ENCODE assay signal across 21 mouse cellular contexts in genomic region chr11:82928897-82929632, GRCm38 (mm10). TPM values are rescaled to one million over a fixed set of nuclear protein-coding genes. Genes with fewer than 3 reads are reported as not detected.
DNase-seq lines count a peak whose midpoint lies in the region; ATAC-seq and TF ChIP-seq lines count a peak whose summit lies in the region.
"Had no signal": no experiment of that assay in that cellular context is flagged by ENCODE, and none has a peak within 500 bp of the region (broad histone marks: within the 10 kb centered on the region; RNA-seq: fewer than 3 reads in every experiment).

No protein-coding gene starts in this region.

- TF ChIP-seq EP300 in heart, postnatal 0 days (IDR thresholded peaks at IDR 0.05; ENCODE audit: low read depth): no peak

- 0 out of 2 replicates have a peak, but pooled peaks have one; percentile 24 for ATAC-seq in heart, postnatal 0 days (ENCODE audit: insufficient read depth, low read depth)
- no peak for ATAC-seq in forebrain, postnatal 0 days
- ATAC-seq: CD4-positive, CD25-positive, alpha-beta regulatory T cell, adult 4 months; intestine, embryonic 16.5 days had no signal

- no peak for TF ChIP-seq CTCF in heart, postnatal 0 days (IDR thresholded peaks at IDR 0.05; ENCODE audit: low read depth)
- TF ChIP-seq CTCF in forebrain, postnatal 0 days (IDR thresholded peaks at IDR 0.05; ENCODE audit: low read depth): no peak

- no peak overlapping the region for H3K27ac ChIP-seq in heart, postnatal 0 days (ENCODE audit: low read depth)
- H3K27ac ChIP-seq in forebrain, postnatal 0 days (ENCODE audit: low read depth, low read length): no peak overlapping the region
- H3K27ac ChIP-seq: forebrain, embryonic 12.5 days; heart, embryonic 15.5 days; hindbrain, embryonic 15.5 days; liver, embryonic 15.5 days; neural tube, embryonic 15.5 days; stomach, embryonic 15.5 days had no signal

- no peaks in the 10 kb centered on the region for H3K27me3 ChIP-seq in heart, postnatal 0 days (ENCODE audit: control insufficient read depth, insufficient read depth, low read length)
- H3K27me3 ChIP-seq in forebrain, postnatal 0 days (ENCODE audit: insufficient read depth, low read length): peaks cover 22% of the 10 kb centered on the region

- no peak overlapping the region for H3K9ac ChIP-seq in heart, postnatal 0 days (replicated peaks; ENCODE audit: low read depth, low read length)
- H3K9ac ChIP-seq in forebrain, postnatal 0 days: no peak overlapping the region
- H3K9ac ChIP-seq: forebrain, embryonic 12.5 days; heart, embryonic 15.5 days; hindbrain, embryonic 15.5 days; liver, embryonic 15.5 days; stomach, embryonic 15.5 days had no signal

- intact Hi-C loops in heart, postnatal 25 days (cut with DNase I): no loop called here

- peaks cover 16% of the 10 kb centered on the region for H3K9me3 ChIP-seq in heart, postnatal 0 days (replicated peaks; ENCODE audit: control insufficient read depth, low read length)
- no peaks in the 10 kb centered on the region for H3K9me3 ChIP-seq in forebrain, postnatal 0 days (ENCODE audit: low read length)
- H3K9me3 ChIP-seq: forebrain, embryonic 12.5 days; heart, embryonic 15.5 days; hindbrain, embryonic 15.5 days; liver, embryonic 15.5 days; neural tube, embryonic 15.5 days; stomach, embryonic 15.5 days had no signal

- H3K4me3 ChIP-seq in heart, postnatal 0 days (ENCODE audit: low read depth, low read length): no peak overlapping the region
- no peak overlapping the region for H3K4me3 ChIP-seq in forebrain, postnatal 0 days (ENCODE audit: low read depth, low read length)
- H3K4me3 ChIP-seq: liver, embryonic 15.5 days had no signal

- no peak overlapping the region for H3K4me2 ChIP-seq in heart, postnatal 0 days (ENCODE audit: low read depth, low read length)
- H3K4me2 ChIP-seq in forebrain, postnatal 0 days (ENCODE audit: low read depth): no peak overlapping the region
- H3K4me2 ChIP-seq: liver, embryonic 15.5 days had no signal

- H3K4me1 ChIP-seq in heart, postnatal 0 days (ENCODE audit: control insufficient read depth, insufficient read depth): 0 out of 2 replicates have a peak, but pooled peaks cover 7% of the 10 kb centered on the region
- no peaks in the 10 kb centered on the region for H3K4me1 ChIP-seq in forebrain, postnatal 0 days (ENCODE audit: insufficient read depth)

- peak; percentile 9 for DNase-seq in adrenal gland, postnatal 10 days
- DNase-seq in adrenal gland, adult 2 months: no peak
- no peak for DNase-seq in heart, postnatal 0 days (ENCODE audit: low spot score)
- DNase-seq in heart, postnatal 25 days (ENCODE audit: low spot score): no peak
- DNase-seq in retina, postnatal 1 day: peak; percentile 39
- no peak for DNase-seq in retina, embryonic 14.5 days (ENCODE audit: low spot score)
- no peak for DNase-seq in right cerebral cortex, postnatal 14 days
- no peak for DNase-seq in forebrain, postnatal 0 days
- DNase-seq: kidney, postnatal 14 days; lung, postnatal 14 days had no signal

- H3K36me3 ChIP-seq in heart, postnatal 0 days (replicated peaks; ENCODE audit: control insufficient read depth, insufficient read depth, low read length): peaks cover 58% of the 10 kb centered on the region
- H3K36me3 ChIP-seq in forebrain, postnatal 0 days (ENCODE audit: insufficient read depth): no peaks in the 10 kb centered on the region
- H3K36me3 ChIP-seq: forebrain, embryonic 12.5 days; hindbrain, embryonic 15.5 days; liver, embryonic 15.5 days; neural tube, embryonic 15.5 days; stomach, embryonic 15.5 days had no signal

- WGBS in heart, postnatal 0 days: 68% methylated on average over 20 of the region's 20 CpGs
- WGBS in forebrain, postnatal 0 days: 30% methylated on average over 20 of the region's 20 CpGs

RNA-seq across cellular contexts. Expression of gene Unc45b, which starts 18.7 kb away (rescaled TPM):
- 10 to 100 TPM; 18.7 to 30.4 TPM for total RNA-seq in adrenal gland, postnatal 10 days (2021)
- 10 to 100 TPM in 1 of 2 experiments, 1 to 10 TPM in 1; 5.2 to 14.3 TPM for total RNA-seq in adrenal gland, adult 2 months (2021)
- polyA plus RNA-seq in adrenal gland, adult 2 months (2012; rRNA removed): 4.6 and 5.7 TPM in 2 replicates
- 200 and 239 TPM in 2 replicates for total RNA-seq in heart, postnatal 0 days (2014; rRNA removed; ENCODE audit: low replicate concordance)
- 153 and 167 TPM in 2 replicates for polyA plus RNA-seq in heart, postnatal 0 days (2015; fragmentation: Nextera tagmentation; extraction: Ambion mirVana)
- 100 to 1,000 TPM; 172 to 215 TPM for total RNA-seq in heart, postnatal 25 days (2021)
- total RNA-seq in forebrain, postnatal 0 days (2014; rRNA removed): 1.4 and 3.0 TPM in 2 replicates
- 2.2 and 2.4 TPM in 2 replicates for polyA plus RNA-seq in forebrain, postnatal 0 days (2015; fragmentation: Nextera tagmentation; extraction: Ambion mirVana)

RNA-seq across cellular contexts. Expression of gene Nle1, which starts 20.9 kb away (rescaled TPM):
- total RNA-seq in adrenal gland, postnatal 10 days (2021): 10 to 100 TPM; 18.6 to 22.0 TPM
- 10 to 100 TPM; 16.6 to 17.0 TPM for total RNA-seq in adrenal gland, adult 2 months (2021)
- polyA plus RNA-seq in adrenal gland, adult 2 months (2012; rRNA removed): 33.1 and 34.4 TPM in 2 replicates
- total RNA-seq in heart, postnatal 0 days (2014; rRNA removed; ENCODE audit: low replicate concordance): 25.9 and 28.1 TPM in 2 replicates
- polyA plus RNA-seq in heart, postnatal 0 days (2015; fragmentation: Nextera tagmentation; extraction: Ambion mirVana): 9.0 and 9.4 TPM in 2 replicates
- total RNA-seq in heart, postnatal 25 days (2021): 10 to 100 TPM; 12.1 to 14.5 TPM
- 31.5 and 34.9 TPM in 2 replicates for total RNA-seq in forebrain, postnatal 0 days (2014; rRNA removed)
- polyA plus RNA-seq in forebrain, postnatal 0 days (2015; fragmentation: Nextera tagmentation; extraction: Ambion mirVana): 26.4 and 27.2 TPM in 2 replicates

RNA-seq across cellular contexts. Expression of gene Slfn5, which starts 22.1 kb away (rescaled TPM):
- 10 to 100 TPM; 46.0 to 46.6 TPM for total RNA-seq in adrenal gland, postnatal 10 days (2021)
- total RNA-seq in adrenal gland, adult 2 months (2021): 10 to 100 TPM; 28.3 to 32.7 TPM
- polyA plus RNA-seq in adrenal gland, adult 2 months (2012; rRNA removed): 2.2 and 2.3 TPM in 2 replicates
- total RNA-seq in heart, postnatal 0 days (2014; rRNA removed; ENCODE audit: low replicate concordance): 21.5 and 29.0 TPM in 2 replicates
- 15.6 and 18.7 TPM in 2 replicates for polyA plus RNA-seq in heart, postnatal 0 days (2015; fragmentation: Nextera tagmentation; extraction: Ambion mirVana)
- 10 to 100 TPM; 60.8 to 70.3 TPM for total RNA-seq in heart, postnatal 25 days (2021)
- total RNA-seq in forebrain, postnatal 0 days (2014; rRNA removed): 2.6 and 5.4 TPM in 2 replicates
- 1.5 and 2.4 TPM in 2 replicates for polyA plus RNA-seq in forebrain, postnatal 0 days (2015; fragmentation: Nextera tagmentation; extraction: Ambion mirVana)

RNA-seq across cellular contexts. Expression of gene Fndc8, which starts 37.1 kb away (rescaled TPM):
- under 1 TPM in 1 of 2 experiments, not detected in 1; 0.30 TPM for total RNA-seq in adrenal gland, postnatal 10 days (2021)
- total RNA-seq in adrenal gland, adult 2 months (2021): under 1 TPM in 1 of 2 experiments, not detected in 1; 0.24 TPM
- 0.24 and 0.44 TPM in 2 replicates for polyA plus RNA-seq in adrenal gland, adult 2 months (2012; rRNA removed)
- not detected in 2 replicates for total RNA-seq in heart, postnatal 0 days (2014; rRNA removed; ENCODE audit: low replicate concordance)
- polyA plus RNA-seq in heart, postnatal 0 days (2015; fragmentation: Nextera tagmentation; extraction: Ambion mirVana): 0.10 and 0.12 TPM in 2 replicates
- not detected for total RNA-seq in heart, postnatal 25 days (2021)
- not detected in 2 replicates for total RNA-seq in forebrain, postnatal 0 days (2014; rRNA removed)
- polyA plus RNA-seq in forebrain, postnatal 0 days (2015; fragmentation: Nextera tagmentation; extraction: Ambion mirVana): 0.06 and 0.29 TPM in 2 replicates
- total RNA-seq: gastrocnemius, postnatal 4 days; layer of hippocampus, adult 8-10 months; left cerebral cortex, adult 18-20 months had no signal

RNA-seq across cellular contexts. Expression of gene Rad51d, which starts 38.7 kb away (rescaled TPM):
- total RNA-seq in adrenal gland, postnatal 10 days (2021): 10 to 100 TPM; 14.8 to 19.3 TPM
- total RNA-seq in adrenal gland, adult 2 months (2021): 10 to 100 TPM in 1 of 2 experiments, 1 to 10 TPM in 1; 9.3 to 16.7 TPM
- 8.8 and 9.4 TPM in 2 replicates for polyA plus RNA-seq in adrenal gland, adult 2 months (2012; rRNA removed)
- 10.8 and 11.5 TPM in 2 replicates for total RNA-seq in heart, postnatal 0 days (2014; rRNA removed; ENCODE audit: low replicate concordance)
- 9.9 and 11.8 TPM in 2 replicates for polyA plus RNA-seq in heart, postnatal 0 days (2015; fragmentation: Nextera tagmentation; extraction: Ambion mirVana)
- total RNA-seq in heart, postnatal 25 days (2021): 1 to 10 TPM; 8.0 to 9.3 TPM
- 8.6 and 9.5 TPM in 2 replicates for total RNA-seq in forebrain, postnatal 0 days (2014; rRNA removed)
- polyA plus RNA-seq in forebrain, postnatal 0 days (2015; fragmentation: Nextera tagmentation; extraction: Ambion mirVana): 13.4 and 14.0 TPM in 2 replicates

Comparison
In these comparisons a context has a peak if more than half of its experiments do, and no peak if none do; other contexts are left out.
1. DNase-seq: peak in adrenal gland, postnatal 10 days (single experiment) and retina, postnatal 1 day (single experiment); none in adrenal gland, adult 2 months (single experiment), heart, postnatal 0 days (single experiment), heart, postnatal 25 days (single experiment), retina, embryonic 14.5 days (single experiment), right cerebral cortex, postnatal 14 days (single experiment) and forebrain, postnatal 0 days (single experiment).